Mouse (Mus musculus) kidney, adult 8-10 months (tissue): Measurements from ENCODE around the gene Clk3.

Experiments used
- DNase-seq, 2 experiments: peaks; one replicate each; pipeline ENCODE4 v3.0.0; 2022

The Clk3 gene

GRCm38 (mm10) chr9:57765364-57766351 is at the start of gene Clk3:
Clk3 (minus strand) TSS chr9:57765860.
- peak; percentile 67 for DNase-seq

- no peak for DNase-seq
These were observed 49.2 kb upstream of the Clk3 start for GRCm38 (mm10) chr9:57814866-57815265.

GRCm38 (mm10) chr9:57814014-57814413 is 48.4 kb upstream of the Clk3 start:
- no peak for DNase-seq

GRCm38 (mm10) chr9:57811793-57812733 is 46.4 kb upstream of the Clk3 start:
- no peak for DNase-seq

GRCm38 (mm10) chr9:57810691-57811090 is 45.0 kb upstream of the Clk3 start:
- DNase-seq: peak; percentile 33 to 34

GRCm38 (mm10) chr9:57808771-57809310 is 43.2 kb upstream of the Clk3 start:
- peak; percentile 43 to 52 for DNase-seq

- no peak for DNase-seq
These were observed 41.6 kb upstream of the Clk3 start for GRCm38 (mm10) chr9:57807174-57807651.

GRCm38 (mm10) chr9:57806066-57806481 is 40.4 kb upstream of the Clk3 start:
- peak; percentile 33 to 49 for DNase-seq

GRCm38 (mm10) chr9:57805087-57805737 is 39.6 kb upstream of the Clk3 start:
- no peak for DNase-seq

- DNase-seq: no peak
These were observed 38.2 kb upstream of the Clk3 start for GRCm38 (mm10) chr9:57803839-57804238.

- DNase-seq: no peak
These were observed 37.4 kb upstream of the Clk3 start for GRCm38 (mm10) chr9:57803047-57803446.

GRCm38 (mm10) chr9:57800325-57800975 is 34.8 kb upstream of the Clk3 start:
- DNase-seq: no peak

- no peak for DNase-seq
These were observed 33.1 kb upstream of the Clk3 start for GRCm38 (mm10) chr9:57798725-57799253.

- DNase-seq: peak in 1 of 2 experiments; percentile 51
These were observed 31.8 kb upstream of the Clk3 start for GRCm38 (mm10) chr9:57797456-57797855.

- DNase-seq: no peak
These were observed 24.1 kb upstream of the Clk3 start for GRCm38 (mm10) chr9:57789733-57790132.

GRCm38 (mm10) chr9:57782656-57783055 is 17.0 kb upstream of the Clk3 start:
- DNase-seq: no peak

GRCm38 (mm10) chr9:57775736-57776135 is 10.1 kb upstream of the Clk3 start:
- DNase-seq: no peak

GRCm38 (mm10) chr9:57775026-57775425 is 9.4 kb upstream of the Clk3 start:
- DNase-seq: no peak

- DNase-seq: no peak
These were observed 8.5 kb upstream of the Clk3 start for GRCm38 (mm10) chr9:57774168-57774567.

GRCm38 (mm10) chr9:57773754-57774153 is 8.1 kb upstream of the Clk3 start:
- DNase-seq: no peak

GRCm38 (mm10) chr9:57770836-57771235 is 5.2 kb upstream of the Clk3 start:
- DNase-seq: no peak
